Mouse (Mus musculus): Measurements from ENCODE around the gene Hmox2.

GRCm38 (mm10) chr16:4725266-4725665 is 895 bp upstream of the Hmox2 start:
- TF ChIP-seq GATA1 (IDR thresholded peaks at IDR 0.05; ENCODE audit: borderline replicate concordance, low read length): no peak
- TF ChIP-seq FLI1 (IDR thresholded peaks at IDR 0.05; ENCODE audit: low read length): no peak

Measured in megakaryocyte, embryonic 14.5 days (primary cell).